Mouse (Mus musculus) adrenal gland, adult (tissue): Measurements from ENCODE around the gene 2700081O15Rik.

Experiments used
- DNase-seq, 2 experiments: peaks; one replicate each; pipeline ENCODE4 v3.0.0; 2022 to 2023; ENCODE audit warnings: low spot score in 1 of 2; ENCODE audit not compliant: inconsistent age in 2 of 2

The 2700081O15Rik gene

GRCm38 (mm10) chr19:7470643-7471042, 53.2 kb downstream of the 2700081O15Rik start:
- no peak for DNase-seq
